Mouse (Mus musculus) heart, embryonic 11.5 days (tissue): ENCODE results near the gene Gpc6. TPM values are rescaled to one million over a fixed set of nuclear protein-coding genes. Genes with fewer than 3 reads are reported as not detected.

Experiments
- ATAC-seq: fragments of 200-750 bp; cut with Nextera tagmentation; replicated peaks from 2 replicates; pipeline ENCODE4 v1.8.0; 2017; ENCODE audit warnings: moderate library complexity; ENCODE audit not compliant: insufficient number of reproducible peaks, low FRiP score, low TSS enrichment
- H3K27ac ChIP-seq: fragments of 300-500 bp; sonication (generic); 2 replicates; pipeline ENCODE4 v1.5.1; 2014; ENCODE audit warnings: mild to moderate bottlenecking, low read depth, low read length
- H3K27me3 ChIP-seq: fragments of 300-500 bp; sonication (generic); 2 replicates; pipeline ENCODE4 v1.6.1; 2014; ENCODE audit warnings: mild to moderate bottlenecking, low read length, mixed read lengths; ENCODE audit not compliant: control insufficient read depth, insufficient read depth
- H3K36me3 ChIP-seq: fragments of 300-500 bp; sonication (generic); 2 replicates; pipeline ENCODE4 v1.6.1; 2014; ENCODE audit warnings: mild to moderate bottlenecking, low read length, moderate library complexity, mixed read lengths; ENCODE audit not compliant: control insufficient read depth, insufficient read depth
- H3K4me1 ChIP-seq: fragments of 300-500 bp; sonication (generic); 2 replicates; pipeline ENCODE4 v1.6.1; 2014; ENCODE audit warnings: low read length; ENCODE audit not compliant: control insufficient read depth, insufficient read depth
- H3K4me2 ChIP-seq: fragments of 300-500 bp; sonication (generic); 2 replicates; pipeline ENCODE4 v1.6.1; 2014; ENCODE audit warnings: mild to moderate bottlenecking, moderate library complexity
- H3K4me3 ChIP-seq: fragments of 300-500 bp; sonication (generic); 2 replicates; pipeline ENCODE4 v1.5.1; 2014; ENCODE audit warnings: low read depth, low read length
- H3K9ac ChIP-seq: fragments of 300-500 bp; sonication (generic); 2 replicates; pipeline ENCODE4 v1.6.1; 2014; ENCODE audit warnings: mild to moderate bottlenecking, low read depth, low read length, moderate library complexity
- H3K9me3 ChIP-seq: fragments of 300-500 bp; sonication (generic); replicated peaks from 2 replicates; pipeline ENCODE4 v1.6.1; 2016; ENCODE audit warnings: low read length; ENCODE audit not compliant: control insufficient read depth
- WGBS: fragments of 180-500 bp; shearing (Covaris S2); extraction: QIAGEN DNeasy Blood & Tissue Kit; methylation state at CpG from one replicate; pipeline ENCODE4 v1.1.7; 2014; ENCODE audit not compliant: insufficient replicate concordance; 5-methylcytosine and 5-hydroxymethylcytosine counted together
- polyA plus RNA-seq: library from polyadenylated mRNA; unstranded; fragments of >200 nt; fragmentation: Nextera tagmentation; extraction: Ambion mirVana; gene quantifications from 2 replicates; pipeline ENCODE4 v1.2.1, GENCODE M21; 2014

Gene Gpc6
- polyA plus RNA-seq, 1 experiment from 2014 or later = 14.3 TPM

GRCm38 (mm10) chr14:117714165-117714564 lies 789.0 kb downstream of the Gpc6 start:
- no peaks in the 10 kb centered on the region for H3K27me3 ChIP-seq
- no peaks in the 10 kb centered on the region for H3K36me3 ChIP-seq
- WGBS = 56% methylated on average over 8 of the region's 8 CpGs
- H3K27ac ChIP-seq = no peak overlapping the region
- no peaks in the 10 kb centered on the region for H3K9me3 ChIP-seq
- no peak for ATAC-seq
- no peak overlapping the region for H3K4me2 ChIP-seq
- H3K4me3 ChIP-seq = no peak overlapping the region
- H3K4me1 ChIP-seq = no peaks in the 10 kb centered on the region
- H3K9ac ChIP-seq = no peak overlapping the region

GRCm38 (mm10) chr14:117716305-117716704 lies 791.2 kb downstream of the Gpc6 start:
- H3K9me3 ChIP-seq = no peaks in the 10 kb centered on the region
- no peaks in the 10 kb centered on the region for H3K36me3 ChIP-seq
- no peaks in the 10 kb centered on the region for H3K27me3 ChIP-seq
- no peak overlapping the region for H3K4me2 ChIP-seq
- 88% methylated on average over 3 of the region's 3 CpGs for WGBS
- no peak overlapping the region for H3K27ac ChIP-seq
- no peak for ATAC-seq
- H3K4me3 ChIP-seq = no peak overlapping the region
- H3K9ac ChIP-seq = no peak overlapping the region
- H3K4me1 ChIP-seq = no peaks in the 10 kb centered on the region

GRCm38 (mm10) chr14:117728741-117729140 lies 803.6 kb downstream of the Gpc6 start:
- ATAC-seq = no peak

GRCm38 (mm10) chr14:117755231-117755630 lies 830.1 kb downstream of the Gpc6 start:
- Histone ChIP-seq H3K4me1 (no peaks in the 10 kb centered on the region), H3K27me3 (no peaks in the 10 kb centered on the region), H3K9me3 (no peaks in the 10 kb centered on the region), H3K4me3 (no peak overlapping the region), H3K27ac (no peak overlapping the region), H3K4me2 (no peak overlapping the region), H3K36me3 (no peaks in the 10 kb centered on the region), H3K9ac (no peak overlapping the region)
- ATAC-seq = no peak
- 79% methylated on average over 7 of the region's 7 CpGs for WGBS

More at GRCm38 (mm10) chr14:117728741-117729140, 803.6 kb downstream of the Gpc6 start:
- Histone ChIP-seq H3K4me3 (no peak overlapping the region), H3K36me3 (no peaks in the 10 kb centered on the region), H3K27ac (no peak overlapping the region), H3K4me2 (no peak overlapping the region), H3K4me1 (no peaks in the 10 kb centered on the region), H3K9me3 (no peaks in the 10 kb centered on the region), H3K27me3 (no peaks in the 10 kb centered on the region), H3K9ac (no peak overlapping the region)
- 85% methylated on average over 2 of the region's 2 CpGs for WGBS

GRCm38 (mm10) chr14:117756505-117756904 lies 831.4 kb downstream of the Gpc6 start:
- ATAC-seq = no peak
- Histone ChIP-seq H3K4me2 (no peak overlapping the region), H3K36me3 (no peaks in the 10 kb centered on the region), H3K4me3 (no peak overlapping the region), H3K27ac (no peak overlapping the region), H3K27me3 (no peaks in the 10 kb centered on the region), H3K9me3 (no peaks in the 10 kb centered on the region), H3K4me1 (no peaks in the 10 kb centered on the region), H3K9ac (no peak overlapping the region)
- 75% methylated on average over 7 of the region's 7 CpGs for WGBS

- Histone ChIP-seq H3K4me1 (no peaks in the 10 kb centered on the region), H3K9ac (no peak overlapping the region), H3K36me3 (no peaks in the 10 kb centered on the region), H3K27ac (no peak overlapping the region), H3K27me3 (no peaks in the 10 kb centered on the region), H3K9me3 (no peaks in the 10 kb centered on the region), H3K4me2 (no peak overlapping the region), H3K4me3 (no peak overlapping the region)
- 66% methylated on average over 6 of the region's 6 CpGs for WGBS
- no peak for ATAC-seq
Measured at GRCm38 (mm10) chr14:117757790-117758358, 832.8 kb downstream of the Gpc6 start.

GRCm38 (mm10) chr14:117760830-117761517 lies 835.9 kb downstream of the Gpc6 start:
- H3K4me3 ChIP-seq = no peak overlapping the region
- H3K9me3 ChIP-seq = no peaks in the 10 kb centered on the region
- no peak overlapping the region for H3K27ac ChIP-seq
- H3K36me3 ChIP-seq = no peaks in the 10 kb centered on the region
- H3K4me2 ChIP-seq = no peak overlapping the region
- H3K9ac ChIP-seq = no peak overlapping the region
- no peaks in the 10 kb centered on the region for H3K4me1 ChIP-seq
- 78% methylated on average over 4 of the region's 4 CpGs for WGBS
- no peaks in the 10 kb centered on the region for H3K27me3 ChIP-seq
- ATAC-seq = no peak

GRCm38 (mm10) chr14:117762934-117763333 lies 837.8 kb downstream of the Gpc6 start:
- Histone ChIP-seq H3K9ac (no peak overlapping the region), H3K27ac (no peak overlapping the region), H3K9me3 (no peaks in the 10 kb centered on the region), H3K4me2 (no peak overlapping the region), H3K36me3 (no peaks in the 10 kb centered on the region), H3K4me1 (no peaks in the 10 kb centered on the region), H3K27me3 (no peaks in the 10 kb centered on the region), H3K4me3 (no peak overlapping the region)
- 88% methylated on average over 5 of the region's 5 CpGs for WGBS
- ATAC-seq = no peak

GRCm38 (mm10) chr14:117767861-117768260 lies 842.7 kb downstream of the Gpc6 start:
- Histone ChIP-seq H3K9ac (no peak overlapping the region), H3K9me3 (no peaks in the 10 kb centered on the region), H3K4me3 (no peak overlapping the region), H3K27ac (no peak overlapping the region), H3K27me3 (no peaks in the 10 kb centered on the region), H3K4me2 (no peak overlapping the region), H3K4me1 (no peaks in the 10 kb centered on the region), H3K36me3 (no peaks in the 10 kb centered on the region)
- 69% methylated on average over 4 of the region's 4 CpGs for WGBS
- no peak for ATAC-seq
